Mouse (Mus musculus) heart, adult 18-20 months (tissue): Measurements from ENCODE around the gene Pank4. TPM values are rescaled to one million over a fixed set of nuclear protein-coding genes. Genes with fewer than 3 reads are reported as not detected.

ENCODE experiments used
- DNase-seq, 2 experiments: peaks; one replicate each; pipeline ENCODE4 v3.0.0; 2021 to 2022; ENCODE audit warnings: mixed read lengths in 1 of 2
- total RNA-seq, 2 experiments: library from RNA; stranded (reverse); gene quantifications; 2 replicates each; pipeline ENCODE4 v1.2.3; 2021

Pank4 gene
- total RNA-seq, 2 experiments from 2014 or later, result 38.7 to 41.4 TPM

DNA sequence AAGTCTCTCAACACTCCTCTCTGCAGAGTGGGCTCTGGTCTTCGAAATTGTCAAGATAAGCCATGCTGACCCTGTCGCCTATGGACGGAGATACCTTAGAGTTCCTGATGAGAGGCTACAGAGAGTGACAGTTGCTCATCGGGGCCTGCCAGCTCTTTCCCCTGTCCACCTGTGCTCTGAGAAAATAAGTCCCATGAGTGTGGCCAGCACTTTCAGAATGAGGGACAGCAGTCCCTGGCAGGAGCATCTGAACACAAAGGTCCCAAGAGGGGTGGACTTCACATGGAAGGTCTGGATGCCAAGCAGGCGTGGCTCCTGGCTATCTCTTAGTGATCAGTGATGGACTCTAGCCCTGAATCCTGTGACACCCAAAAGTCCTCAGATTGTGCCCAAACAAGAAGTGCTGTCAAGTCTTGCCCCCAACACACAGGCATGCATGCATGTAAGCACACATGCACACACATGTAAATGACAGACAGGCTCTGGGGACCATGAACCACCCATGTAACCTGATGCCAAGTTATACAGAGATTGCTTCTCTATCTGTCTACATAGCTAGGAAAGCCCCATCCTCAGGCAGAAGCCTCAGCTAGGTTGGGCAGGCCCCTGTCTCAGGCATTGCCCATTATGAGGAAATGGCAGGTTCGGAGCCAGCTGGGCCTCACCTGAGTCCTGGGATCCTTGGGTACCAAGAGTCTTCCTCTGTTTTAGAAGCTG, 20.4 kb upstream of the Pank4 start:
- no peak for DNase-seq

DNA sequence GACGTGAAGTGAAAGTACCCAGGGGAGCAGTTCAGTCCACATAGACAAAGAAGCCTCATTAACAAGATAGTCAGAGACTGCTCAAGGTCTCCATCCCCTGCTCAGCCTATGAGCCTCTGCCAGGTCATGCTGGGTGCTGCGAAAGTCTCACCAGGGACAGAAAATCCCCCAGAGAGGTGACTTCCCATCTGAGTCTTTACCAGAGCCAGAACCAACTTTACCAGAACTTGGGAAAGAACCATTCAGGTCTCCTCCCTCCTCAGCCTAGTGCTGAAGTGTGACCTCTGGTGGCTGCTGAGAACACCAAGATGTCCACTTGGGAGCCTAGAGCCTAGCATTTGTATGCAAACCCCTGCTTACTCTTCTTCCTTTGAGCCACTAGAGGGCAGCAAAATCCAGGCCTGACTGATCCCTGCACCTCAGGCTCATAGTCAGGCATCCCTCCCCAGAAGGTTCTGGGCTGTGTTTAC, 19.8 kb upstream of the Pank4 start:
- peak; percentile 85 to 92 for DNase-seq

DNA sequence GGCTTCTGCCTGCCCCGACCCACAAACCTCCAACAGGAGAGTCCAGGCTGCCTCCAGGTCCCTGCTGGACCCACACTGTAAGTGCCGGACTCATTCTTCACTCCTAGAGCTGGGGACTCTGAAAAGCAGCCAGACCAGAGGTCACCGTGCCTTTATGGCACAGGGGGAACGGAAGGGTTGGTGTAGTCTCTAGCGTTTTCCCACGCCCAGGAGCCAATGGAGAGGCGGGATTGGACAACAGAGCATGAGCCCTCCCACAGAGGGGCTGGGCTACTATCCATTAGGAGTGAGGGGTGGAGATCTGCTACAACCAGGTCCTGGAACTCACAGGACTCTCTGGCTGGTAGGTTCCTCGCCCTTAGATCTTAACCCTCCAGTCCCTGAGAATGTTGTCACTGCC, 17.6 kb upstream of the Pank4 start:
- DNase-seq, result peak; percentile 65 to 75

DNA sequence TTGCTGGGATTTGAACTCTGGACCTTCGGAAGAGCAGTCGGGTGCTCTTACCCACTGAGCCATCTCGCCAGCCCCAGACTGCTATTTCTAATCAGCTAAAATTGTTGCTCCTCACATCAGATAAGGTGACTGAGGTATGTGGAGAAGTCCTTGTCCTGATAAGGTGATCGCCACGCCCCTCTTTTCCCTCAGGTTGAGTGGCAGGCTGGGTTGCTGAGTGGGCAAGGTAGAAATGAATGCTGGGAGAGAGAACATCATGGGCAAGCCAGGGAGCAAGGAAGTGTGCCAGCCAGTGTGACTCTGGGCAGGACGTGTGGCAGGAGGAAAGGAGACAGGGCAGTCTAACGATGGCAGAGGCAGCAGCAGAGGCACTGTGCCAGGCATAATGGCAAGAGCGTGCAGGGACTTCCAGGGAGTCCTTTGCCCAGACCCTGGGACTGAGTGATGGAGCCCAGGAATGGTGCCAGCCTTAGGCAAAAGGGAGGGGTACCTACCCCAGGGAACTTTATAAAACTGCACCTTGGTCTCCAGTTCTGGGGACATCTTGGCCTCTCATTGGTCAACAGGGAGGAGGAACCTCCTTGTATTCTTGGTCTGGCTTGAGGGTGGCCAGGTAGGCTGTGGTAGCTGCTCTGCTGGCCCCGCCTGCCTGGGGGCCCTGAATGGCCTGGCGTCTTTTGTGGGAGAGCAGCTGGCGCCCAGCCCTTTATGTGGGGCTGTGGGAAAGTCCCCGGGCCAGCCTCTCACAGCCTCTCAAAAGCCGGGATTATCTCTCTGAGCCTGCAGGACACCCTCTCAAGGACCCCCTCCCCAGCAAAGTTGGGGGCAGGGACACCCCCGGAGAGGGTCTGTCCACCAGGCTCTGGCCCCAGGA, 15.6 kb upstream of the Pank4 start:
- DNase-seq, result peak in 1 of 2 experiments; percentile 38

DNA sequence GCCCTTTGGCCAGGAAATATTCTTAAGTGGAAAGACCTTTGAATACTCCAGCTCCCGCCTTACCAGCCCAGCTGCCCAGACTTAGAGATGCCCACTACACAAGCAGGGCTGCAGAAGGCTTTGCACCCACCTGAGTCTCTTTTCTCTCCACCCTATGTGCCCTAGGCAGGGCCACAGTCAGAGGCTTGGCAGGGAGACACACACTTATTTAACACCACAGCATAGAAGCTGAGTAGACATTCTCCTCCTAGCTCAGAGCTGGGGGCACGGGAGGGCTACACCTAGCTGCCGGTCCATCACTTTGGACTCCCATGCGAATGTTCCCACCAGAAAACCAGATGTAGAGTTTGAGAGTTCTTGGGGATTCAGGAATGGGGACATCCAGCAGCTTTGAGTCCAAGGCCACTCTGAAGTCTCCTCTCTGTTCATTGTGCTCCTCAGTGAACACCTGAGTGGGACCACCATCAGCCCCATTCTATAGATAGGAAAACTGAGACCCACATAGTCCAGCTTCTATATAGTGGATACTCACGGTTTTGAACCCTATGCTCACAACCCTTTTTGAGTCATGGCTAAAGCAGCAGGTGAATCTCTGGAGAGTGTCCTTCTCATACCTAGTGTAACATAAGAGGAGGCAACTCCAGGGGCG, 14.9 kb upstream of the Pank4 start:
- DNase-seq, result no peak

DNA sequence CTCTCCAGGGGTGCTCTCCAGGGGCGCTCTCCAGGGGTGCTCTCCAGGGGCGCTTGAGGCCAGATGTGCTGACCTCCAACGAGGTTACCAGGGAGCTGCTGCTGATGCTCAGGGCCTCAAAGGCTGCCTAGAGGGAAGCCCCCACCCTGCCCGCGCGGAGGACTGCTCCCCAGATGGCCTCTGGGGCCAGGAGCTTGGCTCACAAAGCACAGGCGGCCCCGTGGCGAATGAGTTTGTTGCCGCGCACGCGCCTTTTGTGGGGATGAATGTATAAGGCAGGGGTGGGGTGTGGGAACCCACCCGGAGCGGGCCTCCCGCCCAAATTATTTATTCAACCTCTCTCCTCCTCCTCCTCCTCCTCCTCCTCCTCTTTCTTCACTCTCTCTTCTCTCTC, 14.3 kb upstream of the Pank4 start:
- DNase-seq, result no peak

DNA sequence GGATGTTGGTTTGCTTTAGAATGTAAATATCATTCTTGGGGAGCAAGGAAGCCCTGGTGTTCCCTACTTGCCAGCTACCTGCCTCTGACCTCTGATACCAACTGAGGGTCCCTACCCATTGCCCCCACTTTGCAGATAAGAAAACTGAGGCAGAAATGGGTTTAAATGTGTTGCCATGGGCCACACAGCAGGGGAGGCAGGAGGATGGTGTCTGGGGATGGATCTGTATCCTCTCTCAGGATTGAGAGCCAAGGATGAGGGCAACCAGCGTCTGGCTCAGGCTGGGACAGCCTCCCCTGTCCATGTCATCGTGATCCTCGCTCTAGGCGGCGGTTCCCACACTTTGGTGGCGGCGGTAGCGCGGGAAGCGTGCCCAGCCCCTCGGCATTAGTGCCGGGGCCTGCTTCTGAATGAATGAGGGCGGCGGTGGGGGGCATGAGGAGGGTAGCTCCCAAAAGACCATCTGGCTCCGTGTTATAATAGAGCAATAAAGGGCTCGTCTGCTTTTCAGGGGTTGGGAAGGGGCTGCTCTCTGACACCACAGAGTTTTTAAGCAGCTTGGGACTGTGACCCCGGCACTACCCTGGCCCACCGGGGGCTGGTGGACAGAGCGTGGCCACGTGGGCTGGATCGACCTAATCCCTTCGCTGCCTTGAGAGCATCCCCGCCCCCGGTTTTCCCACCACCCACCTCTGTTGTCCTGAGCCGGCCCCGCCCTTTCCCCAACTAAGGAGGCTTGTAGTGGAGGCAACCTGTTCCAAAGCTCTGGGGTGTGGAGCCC, 11.3 kb upstream of the Pank4 start:
- DNase-seq, result no peak

DNA sequence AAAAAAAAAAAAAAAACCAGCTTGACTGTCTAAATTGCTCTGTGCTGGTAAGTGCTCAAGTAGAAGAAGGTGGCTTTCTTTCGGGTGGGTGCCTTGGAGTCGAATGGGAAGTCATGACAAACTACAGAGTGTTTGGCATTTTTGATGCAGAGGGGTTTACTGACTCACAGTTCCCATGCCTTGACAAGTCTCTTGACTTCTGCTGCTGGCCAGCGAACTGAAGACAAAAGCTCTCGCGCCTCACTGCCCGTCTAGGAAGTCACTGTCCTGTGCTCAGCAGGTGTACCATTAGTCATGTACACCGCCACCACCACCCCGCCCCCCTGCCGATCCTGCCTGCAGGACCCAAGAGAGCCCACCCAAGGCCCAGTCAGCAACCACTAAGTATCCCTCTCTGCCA, 7.3 kb upstream of the Pank4 start:
- no peak for DNase-seq

DNA sequence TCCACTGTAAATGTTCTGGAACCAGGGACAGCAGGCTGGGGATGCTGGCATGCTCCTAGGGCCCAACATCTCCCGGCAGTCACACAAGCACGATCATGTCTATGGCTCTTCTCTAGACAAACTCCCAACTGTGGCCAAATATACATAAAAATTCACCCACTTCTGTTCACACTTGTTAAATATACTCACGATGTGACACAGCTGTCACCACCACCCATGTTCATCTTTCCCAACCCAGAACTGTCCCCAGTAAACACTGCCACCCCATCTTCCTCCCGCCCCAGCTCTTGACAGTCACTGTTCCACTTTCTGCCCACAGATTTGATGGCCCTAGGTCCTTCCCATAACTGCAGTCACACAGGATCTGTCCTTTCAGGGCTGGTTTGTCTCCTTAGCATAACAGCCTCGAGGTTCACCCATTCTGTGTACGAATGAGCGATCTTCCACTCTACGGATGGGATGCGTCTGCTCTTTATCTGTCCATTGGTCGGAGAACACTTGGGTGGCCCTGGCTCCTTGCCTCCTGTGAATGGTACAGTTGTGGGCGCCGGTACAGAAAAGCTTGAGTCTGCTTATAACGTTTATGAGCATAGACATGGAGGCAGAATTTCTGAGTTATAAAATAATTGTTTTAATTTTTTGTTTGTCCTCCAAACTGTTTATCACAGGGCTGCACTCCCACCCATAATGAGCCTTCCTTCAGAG, 6.5 kb upstream of the Pank4 start:
- DNase-seq, result no peak

DNA sequence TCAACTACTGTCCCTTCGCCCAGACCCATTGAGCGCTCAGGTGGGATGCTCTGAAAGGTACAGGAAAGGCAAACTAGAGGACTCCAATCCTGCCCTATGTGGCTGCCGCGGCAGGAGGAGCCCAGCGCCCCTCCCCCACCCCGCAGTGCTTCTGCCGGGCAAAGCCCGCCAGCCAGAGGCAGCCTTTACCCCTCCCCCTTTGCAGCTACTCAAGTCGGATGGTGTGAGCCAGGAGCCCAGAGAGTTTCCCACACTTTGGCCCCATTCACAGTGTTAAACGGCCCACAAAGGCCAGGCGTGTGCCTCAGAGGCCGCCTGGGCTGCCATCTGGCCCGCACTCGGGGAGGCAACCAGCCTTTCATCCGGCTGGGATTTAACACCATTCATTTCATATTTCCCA, 5.8 kb upstream of the Pank4 start:
- DNase-seq, result no peak

DNA sequence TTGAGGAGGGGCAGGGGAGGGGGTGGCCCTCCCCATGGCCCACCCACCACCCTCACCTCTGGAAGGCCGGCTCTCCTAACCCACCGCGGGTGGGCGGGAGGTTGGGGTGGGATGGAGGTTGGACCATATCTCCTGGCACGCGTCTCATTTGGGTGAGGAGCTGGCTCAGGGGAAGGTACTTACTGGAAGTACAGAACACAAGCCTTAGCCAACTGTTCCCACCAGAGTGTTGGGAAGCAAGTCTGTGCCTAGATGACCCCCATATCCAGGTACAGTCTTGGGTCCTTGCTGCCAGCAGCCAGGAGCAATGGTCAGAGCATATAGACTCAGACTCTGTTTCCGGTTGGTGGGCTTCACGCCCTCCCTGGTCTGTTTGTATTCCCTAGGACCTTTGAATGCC, 5.3 kb upstream of the Pank4 start:
- DNase-seq, result no peak

DNA sequence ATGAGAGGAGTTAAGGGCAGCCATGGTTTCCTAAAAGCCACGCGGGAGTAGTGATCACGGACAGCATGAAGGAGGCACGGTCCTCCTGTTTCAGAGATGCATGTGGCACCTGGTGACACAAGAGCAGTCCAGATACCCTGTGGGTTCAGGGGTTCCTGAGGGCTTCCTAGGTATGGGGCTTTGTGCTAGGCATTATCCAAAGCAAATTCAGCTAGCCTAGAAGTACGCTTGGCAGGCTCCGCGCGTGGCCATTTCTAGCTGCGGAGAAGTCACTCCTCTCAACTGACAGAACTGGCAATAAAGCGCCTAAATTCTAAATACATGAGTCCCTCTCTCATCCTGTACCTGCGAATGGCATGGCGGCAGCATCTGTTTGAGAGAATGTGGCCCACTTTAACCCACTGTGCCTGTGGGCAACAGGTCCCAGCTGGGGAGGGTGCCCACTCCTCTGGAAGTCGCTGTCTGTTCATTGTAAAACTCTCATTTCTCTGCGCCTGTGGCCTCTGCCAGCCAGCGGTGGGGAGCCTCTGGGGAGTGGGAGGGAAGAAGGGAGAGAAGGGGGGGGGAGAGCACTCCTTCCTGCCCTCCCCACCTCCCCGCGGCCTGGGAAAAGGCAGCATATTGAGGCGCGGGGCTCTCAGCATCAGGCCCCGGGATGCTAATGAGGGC, 3.8 kb upstream of the Pank4 start:
- no peak for DNase-seq

DNA sequence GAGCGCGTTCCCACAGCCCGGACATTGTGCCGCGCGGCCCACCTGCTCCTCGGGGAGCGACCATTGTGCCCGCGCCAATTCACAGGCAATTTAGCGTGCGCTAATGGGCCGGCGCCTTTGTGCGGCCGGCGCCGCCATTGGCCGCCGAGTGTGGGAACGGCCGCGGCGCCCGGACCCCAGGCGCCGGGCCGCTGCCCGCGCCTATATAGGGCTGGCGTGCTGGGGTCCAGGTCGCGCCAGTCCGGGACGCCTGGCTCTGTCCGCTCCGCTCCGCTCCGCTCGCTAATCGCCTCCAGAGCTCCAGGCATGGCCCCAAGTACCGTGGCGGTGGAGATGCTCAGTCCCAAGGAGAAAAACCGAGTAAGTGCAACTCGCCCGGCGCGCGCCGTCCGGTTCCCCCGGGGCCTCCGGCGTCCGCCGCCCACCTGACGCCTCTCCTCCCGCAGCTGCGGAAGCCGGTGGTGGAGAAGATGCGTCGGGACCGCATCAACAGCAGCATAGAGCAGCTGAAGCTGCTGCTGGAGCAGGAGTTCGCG, 3.2 kb upstream of the Pank4 start, which contains the start of gene Hes5:
Gene Hes5, plus strand, starts transcription at position 234 of the 536 bp plus-strand sequence.
- peak in 1 of 2 experiments; percentile 37 for DNase-seq

DNA sequence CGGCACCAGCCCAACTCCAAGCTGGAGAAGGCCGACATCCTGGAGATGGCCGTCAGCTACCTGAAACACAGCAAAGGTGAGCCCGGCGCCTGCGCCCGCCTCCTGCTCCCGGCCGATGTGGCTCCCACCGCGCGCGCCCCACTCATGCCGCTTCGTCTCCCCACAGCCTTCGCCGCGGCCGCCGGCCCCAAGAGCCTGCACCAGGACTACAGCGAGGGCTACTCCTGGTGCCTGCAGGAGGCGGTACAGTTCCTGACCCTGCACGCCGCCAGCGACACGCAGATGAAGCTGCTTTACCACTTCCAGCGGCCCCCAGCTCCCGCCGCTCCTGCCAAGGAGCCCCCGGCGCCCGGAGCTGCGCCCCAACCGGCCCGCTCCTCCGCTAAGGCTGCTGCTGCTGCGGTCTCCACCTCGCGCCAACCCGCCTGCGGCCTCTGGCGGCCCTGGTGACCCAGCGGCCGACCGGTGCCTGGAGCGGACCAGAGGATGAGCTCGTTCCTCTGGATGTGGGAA, 2.6 kb upstream of the Pank4 start:
- peak; percentile 29 to 53 for DNase-seq

DNA sequence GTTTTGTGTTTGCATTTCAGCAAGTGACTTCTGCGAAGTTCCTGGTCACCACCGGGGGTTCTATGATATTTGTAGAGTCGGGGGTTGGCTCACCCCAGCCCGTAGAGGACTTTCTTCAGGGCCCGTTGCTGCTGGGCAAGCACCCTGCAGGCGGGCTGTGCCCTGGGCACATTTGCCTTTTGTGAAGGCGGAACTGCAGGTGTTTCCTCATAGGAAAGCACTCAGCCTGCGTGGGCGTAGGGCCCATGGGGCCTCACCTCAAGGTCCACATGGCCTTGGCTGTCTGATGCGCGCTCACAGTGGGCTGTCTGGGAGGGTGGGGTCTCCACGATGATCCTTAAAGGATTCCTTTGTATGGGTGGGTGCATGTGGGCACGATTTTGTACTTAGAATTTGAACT, 2.0 kb upstream of the Pank4 start:
- peak in 1 of 2 experiments; percentile 48 for DNase-seq

DNA sequence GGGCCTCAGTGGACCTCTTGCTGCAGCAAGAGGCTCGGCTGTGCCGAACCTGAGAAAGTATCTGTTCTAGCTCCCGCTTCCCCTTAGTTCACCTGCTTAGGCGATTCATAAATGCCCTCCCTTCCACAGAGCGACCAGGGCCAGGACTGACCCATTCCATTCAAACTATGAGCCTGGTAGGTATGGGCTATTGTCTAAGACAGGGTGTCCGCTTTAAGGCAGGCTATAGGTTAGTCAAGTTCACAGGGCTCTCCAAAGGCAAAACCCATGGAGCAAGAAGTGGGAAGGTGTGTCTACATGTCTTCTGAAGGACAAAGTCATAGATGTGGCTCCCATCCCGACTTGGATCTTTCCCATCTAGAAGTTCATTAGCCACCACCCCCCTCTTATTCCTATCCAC, 1.2 kb upstream of the Pank4 start:
- no peak for DNase-seq

DNA sequence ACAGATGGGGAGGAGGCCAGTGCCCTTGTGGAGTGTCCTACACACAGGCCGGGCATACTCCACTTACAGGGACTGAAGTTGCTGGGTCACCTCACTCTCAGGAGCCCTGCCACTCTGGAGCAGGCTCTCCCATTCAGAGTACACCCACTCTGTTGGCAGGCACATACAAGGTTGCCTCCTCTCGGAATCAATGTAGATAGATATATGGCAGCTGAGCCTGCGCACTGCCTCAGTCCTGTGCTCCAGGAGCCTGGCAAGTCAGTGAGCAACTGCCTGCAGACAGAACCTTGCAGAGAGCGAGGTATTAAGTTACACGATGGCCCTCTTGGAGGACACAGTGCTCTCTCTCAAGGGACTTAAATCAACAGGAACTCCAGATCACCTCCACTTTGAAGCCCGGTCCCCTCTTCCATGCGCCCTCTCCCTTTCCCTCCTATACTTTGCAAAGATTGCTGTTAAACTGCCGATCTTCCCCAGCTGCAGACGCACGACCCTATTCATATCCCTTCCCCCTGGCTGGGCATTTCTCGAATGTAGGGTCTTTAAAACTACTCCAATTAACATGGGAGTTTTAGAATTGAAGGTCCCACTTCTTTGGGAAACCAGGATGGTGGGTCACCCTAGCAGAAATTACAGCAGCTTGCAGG, 610 bp upstream of the Pank4 start:
- DNase-seq, result no peak

DNA sequence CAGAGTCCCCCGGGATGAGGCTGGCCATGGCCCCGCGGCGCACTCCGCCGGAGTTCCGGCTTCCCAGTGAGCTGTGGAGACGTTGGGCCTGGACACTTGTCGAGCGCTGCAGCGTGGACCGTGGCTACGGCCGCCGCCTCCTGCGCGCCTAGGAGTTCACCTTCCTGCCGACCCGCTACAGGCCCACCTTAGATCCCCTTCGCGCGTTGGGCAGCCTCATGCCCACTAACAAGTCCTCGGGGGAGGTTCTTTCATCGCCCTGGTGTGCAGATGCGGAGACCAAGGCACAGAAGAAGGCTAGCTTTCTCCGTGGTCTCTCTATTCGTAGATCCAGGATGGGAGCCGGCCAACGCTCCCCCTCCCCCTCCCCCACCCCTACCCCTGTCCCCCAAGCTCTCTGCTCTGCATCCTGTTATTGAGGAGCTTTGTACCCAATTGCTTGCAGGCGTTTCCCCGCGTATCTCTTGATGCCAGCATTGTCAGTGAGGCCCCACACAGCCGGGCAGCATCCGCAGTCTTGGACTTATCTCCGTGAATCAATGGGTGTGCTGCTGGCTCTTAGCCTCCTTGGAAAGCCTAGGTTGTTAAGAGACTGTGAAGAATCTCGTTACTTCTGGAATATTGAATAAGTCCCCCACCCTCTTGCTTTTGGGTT, 785 bp downstream of the Pank4 start:
- no peak for DNase-seq

DNA sequence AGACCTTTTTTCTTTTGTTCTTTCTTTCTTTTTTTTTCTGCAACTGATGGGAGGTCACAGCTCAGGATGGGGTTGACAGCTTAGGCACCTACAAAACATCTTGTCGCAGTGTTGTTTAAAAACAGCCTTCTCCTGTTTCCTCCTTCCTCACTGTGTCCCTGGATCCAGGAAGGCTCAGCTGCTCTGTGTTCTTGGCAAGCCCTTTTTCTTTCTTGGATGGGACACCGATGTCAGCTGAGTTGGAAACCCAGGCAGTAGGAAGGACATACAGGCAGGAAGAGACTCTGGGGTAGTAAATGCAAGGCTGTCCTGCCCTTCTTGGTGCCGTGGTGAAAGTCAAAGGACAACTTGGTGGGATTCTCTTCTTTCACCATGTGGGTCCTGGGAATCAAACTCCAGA, 1.9 kb downstream of the Pank4 start:
- DNase-seq, result peak; percentile 77 to 81
